Mouse (Mus musculus): ENCODE results near the gene Golga2.

Golga2 gene

GRCm38 (mm10) chr2:32318709-32319585 is 31.8 kb downstream of the Golga2 start:
- DNase-seq: no peak

GRCm38 (mm10) chr2:32319586-32320580 is 32.7 kb downstream of the Golga2 start:
- no peak for DNase-seq

GRCm38 (mm10) chr2:32320721-32321120 is 33.5 kb downstream of the Golga2 start:
- no peak for DNase-seq

- DNase-seq: no peak
Measured at GRCm38 (mm10) chr2:32321591-32322298, 34.6 kb downstream of the Golga2 start.

- no peak for DNase-seq
Measured at GRCm38 (mm10) chr2:32322754-32323741, 35.9 kb downstream of the Golga2 start.

- no peak for DNase-seq
Measured at GRCm38 (mm10) chr2:32324322-32324721, 37.1 kb downstream of the Golga2 start.

GRCm38 (mm10) chr2:32325342-32325741 is 38.2 kb downstream of the Golga2 start:
- DNase-seq: no peak

GRCm38 (mm10) chr2:32327200-32327599 is 40.0 kb downstream of the Golga2 start:
- DNase-seq: no peak

- no peak for DNase-seq
Measured at GRCm38 (mm10) chr2:32328911-32329460, 41.8 kb downstream of the Golga2 start.

GRCm38 (mm10) chr2:32329531-32329930 is 42.3 kb downstream of the Golga2 start:
- DNase-seq: no peak

- no peak for DNase-seq
Measured at GRCm38 (mm10) chr2:32332159-32332558, 45.0 kb downstream of the Golga2 start.

GRCm38 (mm10) chr2:32335888-32336287 is 48.7 kb downstream of the Golga2 start:
- DNase-seq: no peak

- no peak for DNase-seq
Measured at GRCm38 (mm10) chr2:32339912-32340642, 52.9 kb downstream of the Golga2 start.

GRCm38 (mm10) chr2:32340836-32341633 is 53.9 kb downstream of the Golga2 start:
- no peak for DNase-seq

- no peak for DNase-seq
Measured at GRCm38 (mm10) chr2:32341634-32341939, 54.4 kb downstream of the Golga2 start.

- DNase-seq: no peak
Measured at GRCm38 (mm10) chr2:32342039-32342438, 54.9 kb downstream of the Golga2 start.

GRCm38 (mm10) chr2:32342539-32343350 is 55.6 kb downstream of the Golga2 start:
- no peak for DNase-seq

- no peak for DNase-seq
Measured at GRCm38 (mm10) chr2:32343351-32343671, 56.1 kb downstream of the Golga2 start.

- no peak for DNase-seq
Measured at GRCm38 (mm10) chr2:32344056-32344455, 56.9 kb downstream of the Golga2 start.
